Mouse (Mus musculus): ENCODE measurements around the gene Pcnp. TPM values are rescaled to one million over a fixed set of nuclear protein-coding genes. Genes with fewer than 3 reads are reported as not detected.
"Not testable (repeated sequence)": the region's sequence is repeated elsewhere in the genome, so short reads cannot be mapped to it uniquely, and the experiment has no call there.

The Pcnp gene
- 207 and 226 TPM in 2 replicates for polyA plus RNA-seq (2015; fragmentation: Nextera tagmentation; extraction: Ambion mirVana)

GRCm38 (mm10) chr16:56029661-56030082, at the start of gene Pcnp:
Gene Pcnp, minus strand, starts transcription at chr16:56029739.
- under 1% methylated on average over 39 of the region's 39 CpGs for WGBS
- Histone ChIP-seq H3K4me1 (replicated peaks; ENCODE audit: control insufficient read depth, insufficient read depth, low read length) (peaks cover 14% of the 10 kb centered on the region), H3K4me2 (ENCODE audit: low read depth, low read length) (peak within 1 kb of the TSS; percentile 81), H3K27me3 (ENCODE audit: control insufficient read depth, insufficient read depth, low read depth, low read length) (no peaks in the 10 kb centered on the region), H3K36me3 (ENCODE audit: control insufficient read depth, insufficient read depth, low read length) (peaks cover 15% of the 10 kb centered on the region), H3K4me3 (ENCODE audit: low read length) (peak within 1 kb of the TSS; percentile 96), H3K9me3 (ENCODE audit: control insufficient read depth, low read length) (no peaks in the 10 kb centered on the region), H3K27ac (ENCODE audit: low read length) (peak within 1 kb of the TSS; percentile 74), H3K9ac (ENCODE audit: low read length) (peak within 1 kb of the TSS; percentile 92)
- peak; percentile 100 for ATAC-seq (ENCODE audit: low read depth)

- 11% methylated on average over 11 of the region's 11 CpGs for WGBS
- no peak for ATAC-seq (ENCODE audit: low read depth)
- H3K9me3 ChIP-seq (ENCODE audit: control insufficient read depth, low read length) = no peaks in the 10 kb centered on the region
- H3K4me2 ChIP-seq (ENCODE audit: low read depth, low read length) = peak overlapping the region; percentile 52
- no peaks in the 10 kb centered on the region for H3K27me3 ChIP-seq (ENCODE audit: control insufficient read depth, insufficient read depth, low read depth, low read length)
- H3K4me1 ChIP-seq (replicated peaks; ENCODE audit: control insufficient read depth, insufficient read depth, low read length) = peaks cover 6% of the 10 kb centered on the region
- H3K36me3 ChIP-seq (ENCODE audit: control insufficient read depth, insufficient read depth, low read length) = no peaks in the 10 kb centered on the region
- H3K27ac ChIP-seq (ENCODE audit: low read length) = peak overlapping the region; percentile 89
- peak overlapping the region; percentile 82 for H3K9ac ChIP-seq (ENCODE audit: low read length)
- H3K4me3 ChIP-seq (ENCODE audit: low read length) = peak overlapping the region; percentile 93
Measured at GRCm38 (mm10) chr16:56076121-56076869, 46.8 kb upstream of the Pcnp start.

DNA sequence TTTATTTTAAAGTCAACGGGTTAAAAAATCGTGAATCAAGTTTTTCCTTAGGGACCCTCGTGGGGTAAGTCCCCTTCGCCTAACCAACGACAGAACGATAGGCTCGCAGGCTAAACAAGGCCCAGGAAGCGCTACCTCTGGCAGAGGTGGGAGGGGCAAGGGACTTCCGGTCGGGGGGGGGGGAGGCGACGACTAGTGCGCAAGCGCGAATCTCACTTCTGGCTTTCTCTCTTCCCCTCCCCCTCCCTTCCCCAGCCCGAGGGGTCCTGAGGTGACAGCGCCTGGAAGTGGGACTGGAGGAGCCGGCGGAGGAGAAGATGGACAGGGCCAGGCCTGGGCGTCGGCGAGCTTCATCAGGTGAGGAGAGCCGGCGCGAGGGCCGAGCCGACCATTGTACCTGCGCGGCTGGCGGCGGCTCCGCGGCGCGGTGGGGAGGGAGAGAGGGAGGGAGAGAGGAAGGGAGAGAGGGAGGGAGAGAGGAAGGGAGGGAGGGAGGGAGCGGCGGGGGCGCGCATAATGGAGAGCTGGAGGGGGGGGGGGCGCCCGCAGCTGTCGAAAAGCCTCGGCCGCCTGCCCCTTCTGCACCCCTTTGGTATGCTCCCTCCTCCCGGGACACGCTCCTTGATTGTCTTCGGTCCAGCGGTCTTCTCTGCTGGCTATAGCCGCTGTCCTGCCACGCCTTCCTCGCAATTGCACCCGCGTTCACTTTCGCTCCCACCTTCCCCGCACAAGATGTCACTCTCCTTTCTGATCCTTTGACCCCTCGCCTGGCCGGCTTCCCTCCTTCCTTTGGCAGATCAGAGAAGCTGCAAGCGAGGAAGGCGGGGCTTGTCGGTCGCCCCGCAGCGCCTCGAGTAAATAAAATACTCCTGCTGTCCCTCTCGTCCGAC, 45.9 kb upstream of the Pcnp start:
- Histone ChIP-seq H3K4me1 (replicated peaks; ENCODE audit: control insufficient read depth, insufficient read depth, low read length) (peaks cover 6% of the 10 kb centered on the region), H3K36me3 (ENCODE audit: control insufficient read depth, insufficient read depth, low read length) (no peaks in the 10 kb centered on the region), H3K27me3 (ENCODE audit: control insufficient read depth, insufficient read depth, low read depth, low read length) (no peaks in the 10 kb centered on the region; the same call in 1 of the 2 replicates), H3K9ac (ENCODE audit: low read length) (peak overlapping the region; percentile 82), H3K4me2 (ENCODE audit: low read depth, low read length) (peak overlapping the region; percentile 52), H3K9me3 (ENCODE audit: control insufficient read depth, low read length) (no peaks in the 10 kb centered on the region), H3K27ac (ENCODE audit: low read length) (peak overlapping the region; percentile 89), H3K4me3 (ENCODE audit: low read length) (peak overlapping the region; percentile 93)
- under 1% methylated on average over 41 of the region's 66 CpGs for WGBS
- peak; percentile 90 for ATAC-seq (ENCODE audit: low read depth)

- Histone ChIP-seq H3K4me2 (ENCODE audit: low read depth, low read length) (peak overlapping the region; percentile 52; the same call in 1 of the 2 replicates), H3K36me3 (ENCODE audit: control insufficient read depth, insufficient read depth, low read length) (no peaks in the 10 kb centered on the region), H3K9ac (ENCODE audit: low read length) (no peak overlapping the region), H3K4me1 (replicated peaks; ENCODE audit: control insufficient read depth, insufficient read depth, low read length) (peaks cover 6% of the 10 kb centered on the region), H3K4me3 (ENCODE audit: low read length) (no peak overlapping the region), H3K9me3 (ENCODE audit: control insufficient read depth, low read length) (no peaks in the 10 kb centered on the region), H3K27ac (ENCODE audit: low read length) (no peak overlapping the region), H3K27me3 (ENCODE audit: control insufficient read depth, insufficient read depth, low read depth, low read length) (no peaks in the 10 kb centered on the region; the same call in 1 of the 2 replicates)
- 69% methylated on average over 5 of the region's 5 CpGs for WGBS
- no peak for ATAC-seq (ENCODE audit: low read depth)
Measured at GRCm38 (mm10) chr16:56074565-56074964, 45.0 kb upstream of the Pcnp start.

DNA sequence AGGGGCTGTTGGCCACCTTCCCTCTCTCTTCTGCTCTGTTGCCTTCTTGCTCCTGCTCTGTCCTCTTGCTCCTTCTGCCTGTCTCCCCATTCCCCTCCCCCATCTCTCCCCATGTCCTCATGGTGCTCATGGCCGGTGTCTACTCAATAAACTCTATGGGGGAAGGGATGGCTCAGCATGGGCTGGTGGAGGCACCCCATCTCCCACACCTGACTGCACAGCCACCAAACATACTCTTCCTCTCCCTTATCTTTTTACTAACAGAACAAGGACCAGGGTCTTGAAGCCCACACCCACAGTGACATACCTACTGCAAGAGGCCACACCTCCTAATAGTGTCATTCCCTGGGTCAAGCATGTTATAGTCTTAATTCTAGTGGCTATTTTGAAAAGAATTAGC, 44.6 kb upstream of the Pcnp start:
- Histone ChIP-seq H3K27me3 (ENCODE audit: control insufficient read depth, insufficient read depth, low read depth, low read length) (no peaks in the 10 kb centered on the region; the same call in 1 of the 2 replicates), H3K36me3 (ENCODE audit: control insufficient read depth, insufficient read depth, low read length) (no peaks in the 10 kb centered on the region), H3K4me1 (replicated peaks; ENCODE audit: control insufficient read depth, insufficient read depth, low read length) (peaks cover 6% of the 10 kb centered on the region), H3K4me3 (ENCODE audit: low read length) (no peak overlapping the region), H3K9me3 (ENCODE audit: control insufficient read depth, low read length) (no peaks in the 10 kb centered on the region), H3K9ac (ENCODE audit: low read length) (no peak overlapping the region), H3K4me2 (ENCODE audit: low read depth, low read length) (no peak overlapping the region), H3K27ac (ENCODE audit: low read length) (no peak overlapping the region)
- WGBS = 100% methylated on average over 1 of the region's 1 CpGs
- no peak for ATAC-seq (ENCODE audit: low read depth)

DNA sequence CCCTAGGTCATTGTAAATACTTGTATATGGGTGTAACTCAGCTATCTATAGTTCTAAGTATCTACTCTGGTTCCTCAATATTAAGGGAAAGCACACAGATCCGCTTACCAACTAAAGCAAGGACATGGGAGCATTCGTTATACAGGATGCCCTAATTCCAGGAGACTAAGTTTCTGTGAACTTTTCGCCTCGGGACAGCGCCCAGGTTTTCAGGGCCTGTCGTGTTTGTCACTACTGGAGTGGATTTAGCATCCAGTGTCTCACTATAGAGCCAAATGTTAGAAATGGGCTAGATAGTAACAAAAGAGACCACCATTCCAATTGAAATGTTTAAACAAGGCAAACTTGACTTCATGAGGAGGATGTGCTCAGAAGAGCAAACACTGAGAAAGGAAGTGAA, 43.6 kb upstream of the Pcnp start:
- H3K4me3 ChIP-seq (ENCODE audit: low read length); H3K9ac ChIP-seq (ENCODE audit: low read length); H3K4me1 ChIP-seq (replicated peaks; ENCODE audit: control insufficient read depth, insufficient read depth, low read length): not testable (repeated sequence)

GRCm38 (mm10) chr16:56072533-56072932, 43.0 kb upstream of the Pcnp start:
- H3K27ac ChIP-seq (ENCODE audit: low read length) = no peak overlapping the region
- peaks cover 6% of the 10 kb centered on the region for H3K4me1 ChIP-seq (replicated peaks; ENCODE audit: control insufficient read depth, insufficient read depth, low read length)
- H3K9ac ChIP-seq (ENCODE audit: low read length) = no peak overlapping the region
- H3K9me3 ChIP-seq (ENCODE audit: control insufficient read depth, low read length) = no peaks in the 10 kb centered on the region
- no peak for ATAC-seq (ENCODE audit: low read depth)
- no peak overlapping the region for H3K4me2 ChIP-seq (ENCODE audit: low read depth, low read length)
- no peak overlapping the region for H3K4me3 ChIP-seq (ENCODE audit: low read length)
- no peaks in the 10 kb centered on the region; the same call in 1 of the 2 replicates for H3K27me3 ChIP-seq (ENCODE audit: control insufficient read depth, insufficient read depth, low read depth, low read length)
- H3K36me3 ChIP-seq (ENCODE audit: control insufficient read depth, insufficient read depth, low read length) = no peaks in the 10 kb centered on the region
- WGBS = 80% methylated on average over 6 of the region's 6 CpGs

More for the DNA sequence above, 43.6 kb upstream of the Pcnp start:
- not testable (repeated sequence) for H3K36me3 ChIP-seq (ENCODE audit: control insufficient read depth, insufficient read depth, low read length); H3K4me2 ChIP-seq (ENCODE audit: low read depth, low read length); H3K9me3 ChIP-seq (ENCODE audit: control insufficient read depth, low read length); ATAC-seq (ENCODE audit: low read depth); H3K27me3 ChIP-seq (ENCODE audit: control insufficient read depth, insufficient read depth, low read depth, low read length); H3K27ac ChIP-seq (ENCODE audit: low read length)
- 84% methylated on average over 6 of the region's 6 CpGs for WGBS

- WGBS = 35% methylated on average over 5 of the region's 5 CpGs
- Histone ChIP-seq H3K4me3 (ENCODE audit: low read length) (no peak overlapping the region), H3K4me1 (replicated peaks; ENCODE audit: control insufficient read depth, insufficient read depth, low read length) (peaks cover 3% of the 10 kb centered on the region), H3K27me3 (ENCODE audit: control insufficient read depth, insufficient read depth, low read depth, low read length) (no peaks in the 10 kb centered on the region; the same call in 1 of the 2 replicates), H3K27ac (ENCODE audit: low read length) (no peak overlapping the region), H3K9me3 (ENCODE audit: control insufficient read depth, low read length) (no peaks in the 10 kb centered on the region), H3K9ac (ENCODE audit: low read length) (no peak overlapping the region), H3K4me2 (ENCODE audit: low read depth, low read length) (no peak overlapping the region), H3K36me3 (ENCODE audit: control insufficient read depth, insufficient read depth, low read length) (no peaks in the 10 kb centered on the region)
- no peak for ATAC-seq (ENCODE audit: low read depth)
Measured at GRCm38 (mm10) chr16:56071317-56072232, 42.0 kb upstream of the Pcnp start.
